Mouse (Mus musculus): ENCODE measurements around the gene Ddb1.

GRCm38 (mm10) chr19:10580102-10580501, 25.0 kb upstream of the Ddb1 start:
- TF ChIP-seq CTCF (IDR thresholded peaks at IDR 0.05; ENCODE audit: insufficient read depth, low read length) (no peak), POLR2A (IDR thresholded peaks at IDR 0.05; ENCODE audit: borderline replicate concordance, extremely low read depth, low read depth, low read length) (no peak)

Data from lung, adult 2 months (tissue).